Comparison of ENCODE assay signal across 9 mouse cellular contexts in the genomic region with DNA sequence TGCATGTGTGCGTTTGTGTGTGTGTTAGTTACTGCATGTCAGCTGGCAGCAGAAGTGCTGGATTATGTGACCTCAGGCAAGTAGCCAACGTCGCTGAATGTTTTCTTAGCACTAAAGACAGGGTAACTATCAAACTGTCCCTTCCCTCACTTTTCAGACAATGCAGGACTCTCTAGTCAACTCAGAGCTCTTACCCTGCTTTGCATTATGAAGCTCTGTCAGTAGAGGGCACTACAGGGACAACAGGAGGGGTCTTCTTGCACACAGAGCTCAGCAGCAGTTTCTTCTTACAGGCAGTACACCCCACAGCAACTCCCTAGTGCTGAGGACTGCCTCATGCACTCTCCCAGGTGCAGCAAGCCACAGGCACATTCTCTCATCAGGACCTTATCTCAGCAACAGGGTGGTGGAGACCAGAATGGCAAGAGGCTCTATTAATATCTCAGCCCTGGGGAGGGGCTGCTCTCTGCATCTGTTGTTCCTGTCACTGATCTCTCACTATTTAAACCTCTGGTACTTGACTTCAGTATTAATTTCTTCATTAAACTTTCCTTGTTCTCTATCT. TPM values are rescaled to one million over a fixed set of nuclear protein-coding genes. Genes with fewer than 3 reads are reported as not detected.
DNase-seq lines count a peak whose midpoint lies in the region; ATAC-seq and TF ChIP-seq lines count a peak whose summit lies in the region.
"Had no signal": no experiment of that assay in that cellular context is flagged by ENCODE, and none has a peak within 500 bp of the region (broad histone marks: within the 10 kb centered on the region; RNA-seq: fewer than 3 reads in every experiment).

No protein-coding gene starts in this region.

- DNase-seq in gastrocnemius, adult 18-20 months (ENCODE audit: low spot score), result peak; percentile 33
- no peak for DNase-seq in gastrocnemius, adult 8-10 months (ENCODE audit: low spot score in 2 of 2)
- peak; percentile 61 for DNase-seq in 416B (ENCODE audit: low read depth)
- no peak for DNase-seq in right cerebral cortex, postnatal 14 days
- DNase-seq in testis, postnatal 14 days (ENCODE audit: low spot score), result no peak
- no peak for DNase-seq in kidney, adult 9 months

- ATAC-seq in liver, embryonic 12.5 days, result peak; percentile 51; the same call in 1 of the 2 replicates

- H3K27me3 ChIP-seq in liver, embryonic 12.5 days (replicated peaks), result no peaks in the 10 kb centered on the region
- H3K27me3 ChIP-seq: liver, embryonic 15.5 days had no signal

- H3K27ac ChIP-seq in bone marrow, adult 2 months (ENCODE audit: control insufficient read depth, insufficient read depth, low read depth, low read length, poor library complexity), result no peak overlapping the region
- no peak overlapping the region for H3K27ac ChIP-seq in liver, embryonic 12.5 days
- H3K27ac ChIP-seq: liver, embryonic 15.5 days had no signal

- no peaks in the 10 kb centered on the region for H3K4me1 ChIP-seq in bone marrow, adult 2 months (ENCODE audit: control insufficient read depth, insufficient read depth, low read length)
- H3K4me1 ChIP-seq in liver, embryonic 12.5 days, result peaks cover 8% of the 10 kb centered on the region
- H3K4me1 ChIP-seq: liver, embryonic 15.5 days had no signal

- no peaks in the 10 kb centered on the region for H3K9me3 ChIP-seq in liver, embryonic 12.5 days (replicated peaks)
- H3K9me3 ChIP-seq: liver, embryonic 15.5 days had no signal

- no peak overlapping the region for H3K4me3 ChIP-seq in bone marrow, adult 2 months (replicated peaks; ENCODE audit: control insufficient read depth, low read depth, low read length)
- H3K4me3 ChIP-seq in liver, embryonic 12.5 days, result no peak overlapping the region
- H3K4me3 ChIP-seq: liver, embryonic 15.5 days had no signal

- peaks cover 91% of the 10 kb centered on the region for H3K36me3 ChIP-seq in liver, embryonic 12.5 days

- 0 out of 2 replicates have a peak, but pooled peaks have one; percentile 9 for TF ChIP-seq CTCF in bone marrow, adult 2 months (IDR thresholded peaks at IDR 0.05; ENCODE audit: control insufficient read depth, insufficient read depth, low read length)

- no peak overlapping the region for H3K9ac ChIP-seq in liver, embryonic 12.5 days
- H3K9ac ChIP-seq: liver, embryonic 15.5 days had no signal

- 88% methylated on average over 3 of the region's 3 CpGs for WGBS in bone marrow, adult 2 months
- 85% methylated on average over 3 of the region's 3 CpGs for WGBS in liver, embryonic 12.5 days (ENCODE audit: insufficient replicate concordance)

- H3K4me2 ChIP-seq in liver, embryonic 12.5 days, result no peak overlapping the region
- H3K4me2 ChIP-seq: liver, embryonic 15.5 days had no signal

- TF ChIP-seq POLR2A in bone marrow, adult 2 months (IDR thresholded peaks at IDR 0.05; ENCODE audit: borderline replicate concordance, control insufficient read depth, low read depth, low read length), result no peak

RNA-seq across cellular contexts. Expression of a gene that starts 23.8 kb away (rescaled TPM):
- total RNA-seq in gastrocnemius, adult 18-20 months (2021), result 1 to 10 TPM; 5.4 to 6.4 TPM
- 1 to 10 TPM; 2.7 to 5.6 (median 3.8) TPM for total RNA-seq in gastrocnemius, adult 8-10 months (2022)
- 23.3 and 34.8 TPM in 2 replicates for polyA plus RNA-seq in bone marrow, adult 2 months (2011; ENCODE audit: insufficient read depth, insufficient read length, low replicate concordance, missing spikeins)
- 33.6 and 35.8 TPM in 2 replicates for polyA plus RNA-seq in liver, embryonic 12.5 days (2016; fragmentation: Nextera tagmentation; extraction: Ambion mirVana)

RNA-seq across cellular contexts. Expression of a gene that starts 24.0 kb away (rescaled TPM):
- 10 to 100 TPM; 19.7 to 20.4 TPM for total RNA-seq in gastrocnemius, adult 18-20 months (2021)
- 10 to 100 TPM; 17.2 to 23.4 (median 22.3) TPM for total RNA-seq in gastrocnemius, adult 8-10 months (2022)
- polyA plus RNA-seq in bone marrow, adult 2 months (2011; ENCODE audit: insufficient read depth, insufficient read length, low replicate concordance, missing spikeins), result 3.6 and 5.4 TPM in 2 replicates
- polyA plus RNA-seq in liver, embryonic 12.5 days (2016; fragmentation: Nextera tagmentation; extraction: Ambion mirVana), result 11.2 and 11.7 TPM in 2 replicates

Comparison
In these comparisons a context has a peak if more than half of its experiments do, and no peak if none do; other contexts are left out.
1. DNase-seq: peak in gastrocnemius, adult 18-20 months (single experiment) and 416B (single experiment); none in gastrocnemius, adult 8-10 months (0 of 2), right cerebral cortex, postnatal 14 days (single experiment), testis, postnatal 14 days (single experiment) and kidney, adult 9 months (single experiment).